ENCODE assay signal across 22 mouse cellular contexts in the genomic region with DNA sequence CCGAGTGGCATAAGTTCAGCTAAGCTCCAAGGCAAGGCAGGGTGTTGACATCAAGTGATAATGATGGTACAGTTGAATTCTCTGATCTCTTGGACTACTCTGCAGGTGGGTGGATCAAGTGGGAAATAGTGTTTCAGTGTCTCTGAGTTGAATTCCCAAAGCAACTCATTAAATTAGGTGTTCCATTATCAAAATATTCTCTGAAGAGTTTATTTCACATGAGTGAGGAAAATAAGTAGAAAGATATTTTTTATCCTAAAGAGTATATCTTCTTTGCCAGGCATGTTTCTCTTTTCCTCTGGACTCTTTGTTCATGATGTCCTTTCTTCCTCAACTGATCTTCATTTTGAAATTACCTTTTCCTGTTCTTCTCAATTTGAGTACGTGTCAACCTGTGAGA. TPM values are rescaled to one million over a fixed set of nuclear protein-coding genes. Genes with fewer than 3 reads are reported as not detected.
"Had no signal": no experiment of that assay in that cellular context is flagged by ENCODE, and none has a peak within 500 bp of the region (broad histone marks: within the 10 kb centered on the region; RNA-seq: fewer than 3 reads in every experiment).

A gene (minus strand): TSS at position 101 of the 400 bp plus-strand sequence.

- DNase-seq: cerebellum, adult 9-10 months; cerebellum, adult 9-11 months; cerebellum, postnatal 10 days; cerebellum, postnatal 14 days; cerebellum, postnatal 25 days; cerebellum, postnatal 36 days; embryo, embryonic 11 days; forebrain, postnatal 0 days; gastrocnemius, adult 2 months; gastrocnemius, postnatal 10 days; gastrocnemius, postnatal 14 days; gastrocnemius, postnatal 25 days; gastrocnemius, postnatal 36 days; heart, adult 11 months; heart, adult 18-20 months; heart, adult 2 months had no signal

RNA-seq across cellular contexts. Expression of the gene that starts here (rescaled TPM):
- total RNA-seq: common myeloid progenitor, adult 5-6 weeks; forebrain, postnatal 0 days; gastrocnemius, adult 18-20 months; gastrocnemius, adult 2 months; gastrocnemius, adult 8-10 months; gastrocnemius, postnatal 10 days; gastrocnemius, postnatal 14 days; gastrocnemius, postnatal 25 days; gastrocnemius, postnatal 36 days; gastrocnemius, postnatal 4 days; granulocyte monocyte progenitor cell, adult 5-6 weeks; heart, adult 18-20 months; heart, adult 2 months; heart, adult 8-10 months had no signal
